Mouse (Mus musculus) C2C12 (cell line): ENCODE measurements around the gene Ldb3.

Experiments used
- CEBPB ChIP-seq: IDR thresholded peaks from one replicate; pipeline ENCODE4 v1.6.1; 2011; ENCODE audit warnings: low read depth, mild to moderate bottlenecking, control low read depth, moderate library complexity
- CTCF ChIP-seq: IDR thresholded peaks from one replicate; pipeline ENCODE4 v1.5.1; 2011; ENCODE audit not compliant: control insufficient read depth, insufficient read depth, insufficient read length
- USF1 ChIP-seq: IDR thresholded peaks from one replicate; pipeline ENCODE4 v1.6.1; 2011; ENCODE audit warnings: low read depth, mild to moderate bottlenecking, control low read depth, moderate library complexity

DNA sequence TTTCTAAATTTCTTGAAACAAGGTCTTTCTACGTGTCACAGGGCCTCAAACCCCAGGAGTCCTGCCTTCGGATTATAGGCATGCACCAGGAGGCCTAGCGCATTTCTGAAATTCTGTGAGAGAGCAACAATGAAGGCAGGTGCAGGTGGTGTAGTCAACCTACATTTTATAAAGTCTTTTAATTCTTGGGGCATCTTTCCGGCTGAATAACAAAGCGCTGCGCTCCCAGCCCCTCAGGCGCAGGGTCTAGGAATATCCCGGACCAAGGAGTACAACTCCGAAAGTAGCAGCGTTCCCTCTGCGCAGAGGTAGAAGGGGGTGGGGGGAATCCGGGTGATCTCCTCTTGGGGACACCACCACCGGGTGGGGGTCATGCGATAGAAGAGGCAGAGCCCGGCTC is 26.1 kb upstream of the Ldb3 start:
- TF ChIP-seq CTCF: no peak
- TF ChIP-seq USF1: no peak
- no peak for TF ChIP-seq CEBPB
